Mouse (Mus musculus) small intestine, adult 2 months (tissue): ENCODE results near the gene Gm5269.

ENCODE experiments used
- CTCF ChIP-seq: fragments of 200-500 bp; IDR thresholded peaks from 2 replicates; pipeline ENCODE4 v1.5.1; 2012; ENCODE audit warnings: low read depth, mild to moderate bottlenecking, control low read depth, inconsistent platforms, low read length, moderate library complexity, mixed read lengths; ENCODE audit not compliant: insufficient replicate concordance, insufficient read length; ENCODE audit errors: extremely low read depth
- POLR2A ChIP-seq: fragments of 200-500 bp; IDR thresholded peaks from 2 replicates; pipeline ENCODE4 v1.6.1; 2012; ENCODE audit warnings: low read depth, mild to moderate bottlenecking, control low read depth, inconsistent platforms, low read length, moderate library complexity

DNA sequence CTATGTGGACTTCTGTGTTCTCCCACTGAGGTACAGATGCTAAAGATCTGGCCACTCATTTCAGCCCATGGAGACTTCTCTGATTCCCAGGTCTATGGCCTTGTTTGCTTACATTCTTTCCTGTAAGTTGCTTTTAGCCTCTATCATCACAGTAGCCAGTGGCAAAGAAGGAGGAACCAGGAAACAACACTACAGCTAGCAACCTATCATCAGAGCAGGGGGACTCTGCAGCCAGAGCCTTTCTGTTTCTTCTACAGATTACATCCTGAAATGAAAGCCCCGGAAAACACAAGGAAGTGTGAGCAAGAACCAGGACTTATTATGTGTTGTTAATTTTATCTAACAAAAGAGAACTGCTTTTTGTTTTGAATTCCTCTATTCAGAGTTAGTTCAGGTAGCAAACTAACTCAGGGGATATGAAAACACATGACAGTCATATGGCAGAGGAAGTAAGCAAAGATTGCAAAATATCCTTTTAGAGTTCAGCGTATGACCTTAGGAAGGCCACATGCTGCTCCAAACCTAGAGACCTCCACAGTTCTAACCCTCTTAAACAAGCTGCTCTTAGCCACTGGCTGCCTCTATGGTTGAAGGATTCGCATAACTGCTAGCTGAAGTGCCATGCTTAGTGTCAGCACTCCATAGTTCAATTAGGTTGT, 21.5 kb downstream of the Gm5269 start:
- TF ChIP-seq POLR2A (no peak), CTCF (no peak)
